Mouse (Mus musculus): Measurements from ENCODE around the gene Crym. TPM values are rescaled to one million over a fixed set of nuclear protein-coding genes. Genes with fewer than 3 reads are reported as not detected.

Crym gene
- polyA plus RNA-seq, 1 experiment from 2014 or later: 76.1 TPM

DNA sequence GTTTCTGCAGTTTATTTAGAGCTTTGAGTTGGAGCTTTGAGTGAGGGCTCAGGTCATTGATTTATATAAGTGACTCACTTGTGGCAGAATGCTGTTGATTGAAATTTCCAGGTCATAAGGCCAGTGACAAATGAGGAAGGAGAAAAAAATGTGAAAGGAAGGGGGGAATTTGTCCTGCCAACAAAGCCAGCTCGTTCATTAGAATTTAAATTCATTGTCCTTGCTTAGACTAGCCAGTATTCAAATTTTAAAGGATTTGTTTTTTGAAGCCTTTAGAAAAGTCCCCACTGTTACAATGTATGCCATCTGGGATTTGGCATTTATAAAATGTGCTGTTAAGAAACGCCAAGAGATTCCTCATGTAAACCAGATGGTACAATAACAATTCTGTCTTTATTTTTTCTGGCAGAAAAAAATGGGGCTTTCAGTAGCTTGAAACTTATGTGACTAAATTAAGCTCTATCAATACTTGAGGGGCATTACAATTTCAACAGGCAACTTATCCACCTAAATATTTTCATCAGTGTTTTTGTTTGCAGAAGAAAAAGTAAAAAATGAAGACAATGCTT is 45.0 kb downstream of the Crym start:
- Histone ChIP-seq H3K27ac (no peak overlapping the region), H3K27me3 (no peaks in the 10 kb centered on the region), H3K9ac (no peak overlapping the region), H3K9me3 (replicated peaks) (no peaks in the 10 kb centered on the region), H3K4me2 (no peak overlapping the region), H3K4me3 (replicated peaks) (no peak overlapping the region), H3K36me3 (no peaks in the 10 kb centered on the region), H3K4me1 (no peaks in the 10 kb centered on the region)
- 35% methylated on average over 2 of the region's 2 CpGs for WGBS
- no peak for ATAC-seq (replicated peaks; ENCODE audit: low FRiP score)

DNA sequence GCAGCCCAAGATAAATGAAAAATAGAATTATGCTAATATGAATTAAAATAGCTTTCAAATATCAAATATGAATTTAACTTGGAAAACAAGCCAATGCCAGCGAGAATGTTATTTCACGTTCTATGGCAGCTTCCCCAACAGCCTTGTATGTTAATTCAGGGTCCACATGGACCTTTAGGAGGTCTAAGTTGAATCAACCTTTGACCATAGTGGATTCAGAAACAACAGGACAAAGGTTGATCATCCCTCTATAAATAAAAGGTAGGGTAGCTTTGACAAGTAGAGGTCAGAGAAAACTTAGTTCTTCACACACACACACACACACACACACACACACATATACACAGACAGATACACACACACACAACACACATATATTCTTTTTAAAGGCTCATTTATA is 51.0 kb downstream of the Crym start:
- no peaks in the 10 kb centered on the region for H3K4me1 ChIP-seq
- 87% methylated on average over 2 of the region's 2 CpGs for WGBS
- H3K4me3 ChIP-seq (replicated peaks): no peak overlapping the region
- no peak overlapping the region for H3K27ac ChIP-seq
- H3K36me3 ChIP-seq: no peaks in the 10 kb centered on the region
- H3K4me2 ChIP-seq: no peak overlapping the region
- no peaks in the 10 kb centered on the region for H3K27me3 ChIP-seq
- ATAC-seq (replicated peaks; ENCODE audit: low FRiP score): no peak
- H3K9me3 ChIP-seq (replicated peaks): no peaks in the 10 kb centered on the region
- no peak overlapping the region for H3K9ac ChIP-seq

GRCm38 (mm10) chr7:120150257-120150656 is 51.7 kb downstream of the Crym start:
- Histone ChIP-seq H3K27ac (no peak overlapping the region), H3K36me3 (no peaks in the 10 kb centered on the region), H3K4me1 (no peaks in the 10 kb centered on the region), H3K27me3 (no peaks in the 10 kb centered on the region), H3K4me3 (replicated peaks) (no peak overlapping the region), H3K9me3 (replicated peaks) (no peaks in the 10 kb centered on the region), H3K4me2 (no peak overlapping the region), H3K9ac (no peak overlapping the region)
- WGBS: 29% methylated on average over 3 of the region's 3 CpGs
- ATAC-seq (replicated peaks; ENCODE audit: low FRiP score): no peak

GRCm38 (mm10) chr7:120145191-120145590 is 56.7 kb downstream of the Crym start, which contains the start of gene Zp2:
TSS of gene Zp2 (minus strand) at chr7:120145291.
- Histone ChIP-seq H3K4me1 (no peaks in the 10 kb centered on the region), H3K27me3 (no peaks in the 10 kb centered on the region), H3K4me2 (no peak within 1 kb of the TSS), H3K27ac (no peak within 1 kb of the TSS), H3K9ac (no peak within 1 kb of the TSS), H3K36me3 (no peaks in the 10 kb centered on the region), H3K9me3 (replicated peaks) (no peaks in the 10 kb centered on the region), H3K4me3 (replicated peaks) (no peak within 1 kb of the TSS)
- WGBS: 84% methylated on average over 9 of the region's 9 CpGs
- no peak for ATAC-seq (replicated peaks; ENCODE audit: low FRiP score)

DNA sequence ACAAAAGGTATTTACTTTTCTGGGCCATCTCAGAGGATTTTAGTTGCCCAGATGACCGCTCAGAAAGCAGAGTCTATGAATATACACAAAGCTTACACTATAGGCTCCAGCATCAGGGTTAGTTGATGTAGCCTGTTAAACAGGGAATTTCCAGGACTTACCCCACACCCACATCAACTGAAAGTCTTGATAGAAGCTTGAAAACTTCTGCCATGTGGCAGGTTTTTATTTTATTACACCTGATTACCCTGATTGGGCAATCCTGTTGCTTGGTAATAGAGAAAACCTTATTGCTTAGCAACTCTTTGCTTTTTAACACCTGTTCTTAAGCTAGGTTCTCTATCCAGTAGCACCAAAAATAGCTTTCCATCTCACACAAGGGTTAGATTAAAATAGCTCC is 59.2 kb downstream of the Crym start:
- Histone ChIP-seq H3K27ac (no peak overlapping the region), H3K9ac (no peak overlapping the region), H3K4me1 (no peaks in the 10 kb centered on the region), H3K27me3 (no peaks in the 10 kb centered on the region), H3K9me3 (replicated peaks) (no peaks in the 10 kb centered on the region), H3K4me3 (replicated peaks) (no peak overlapping the region), H3K36me3 (no peaks in the 10 kb centered on the region), H3K4me2 (no peak overlapping the region)
- no peak for ATAC-seq (replicated peaks; ENCODE audit: low FRiP score)
- 82% methylated on average over 1 of the region's 1 CpGs for WGBS

Other genes starting within 250 kb of the Crym start
- not detected in 2 replicates for gene Dnah3, start 106.8 kb downstream of the Crym start, polyA plus RNA-seq (2015; fragmentation: Nextera tagmentation; extraction: Ambion mirVana)
- gene Tmem159, start 99.8 kb downstream of the Crym start, polyA plus RNA-seq (2015; fragmentation: Nextera tagmentation; extraction: Ambion mirVana): 32.5 and 48.2 TPM in 2 replicates
- 0.17 and 0.19 TPM in 2 replicates for gene Zp2, start 56.8 kb downstream of the Crym start, polyA plus RNA-seq (2015; fragmentation: Nextera tagmentation; extraction: Ambion mirVana)
- 3.0 and 3.1 TPM in 2 replicates for gene Anks4b, start 28.3 kb downstream of the Crym start, polyA plus RNA-seq (2015; fragmentation: Nextera tagmentation; extraction: Ambion mirVana)
- 0.22 TPM in 1 of 2 replicates, not detected in the other for gene Abca14, start 1.9 kb upstream of the Crym start, polyA plus RNA-seq (2015; fragmentation: Nextera tagmentation; extraction: Ambion mirVana)
- gene Abca15, start 126.6 kb upstream of the Crym start, polyA plus RNA-seq (2015; fragmentation: Nextera tagmentation; extraction: Ambion mirVana): not detected in 2 replicates
- not detected in 2 replicates for gene Abca16, start 207.5 kb upstream of the Crym start, polyA plus RNA-seq (2015; fragmentation: Nextera tagmentation; extraction: Ambion mirVana)